Mouse (Mus musculus) heart, adult 2 months (tissue): Measurements from ENCODE around the gene 1700003E16Rik.

ENCODE experiments used
- CTCF ChIP-seq: fragments of 200-600 bp; IDR thresholded peaks from 2 replicates; pipeline ENCODE4 v1.8.1; 2022; ENCODE audit warnings: antibody characterized with exemption, mild to moderate bottlenecking, moderate library complexity
- POLR2A ChIP-seq: fragments of 200-500 bp; IDR thresholded peaks from 2 replicates; pipeline ENCODE4 v1.6.1; 2011; ENCODE audit warnings: mild to moderate bottlenecking, low read depth, low read length, control low read depth; ENCODE audit not compliant: insufficient read depth

- no peak for TF ChIP-seq CTCF
- TF ChIP-seq POLR2A = no peak
Observed at GRCm38 (mm10) chr6:83172240-83172920, 16.2 kb downstream of the 1700003E16Rik start.
